In the genomic region with DNA sequence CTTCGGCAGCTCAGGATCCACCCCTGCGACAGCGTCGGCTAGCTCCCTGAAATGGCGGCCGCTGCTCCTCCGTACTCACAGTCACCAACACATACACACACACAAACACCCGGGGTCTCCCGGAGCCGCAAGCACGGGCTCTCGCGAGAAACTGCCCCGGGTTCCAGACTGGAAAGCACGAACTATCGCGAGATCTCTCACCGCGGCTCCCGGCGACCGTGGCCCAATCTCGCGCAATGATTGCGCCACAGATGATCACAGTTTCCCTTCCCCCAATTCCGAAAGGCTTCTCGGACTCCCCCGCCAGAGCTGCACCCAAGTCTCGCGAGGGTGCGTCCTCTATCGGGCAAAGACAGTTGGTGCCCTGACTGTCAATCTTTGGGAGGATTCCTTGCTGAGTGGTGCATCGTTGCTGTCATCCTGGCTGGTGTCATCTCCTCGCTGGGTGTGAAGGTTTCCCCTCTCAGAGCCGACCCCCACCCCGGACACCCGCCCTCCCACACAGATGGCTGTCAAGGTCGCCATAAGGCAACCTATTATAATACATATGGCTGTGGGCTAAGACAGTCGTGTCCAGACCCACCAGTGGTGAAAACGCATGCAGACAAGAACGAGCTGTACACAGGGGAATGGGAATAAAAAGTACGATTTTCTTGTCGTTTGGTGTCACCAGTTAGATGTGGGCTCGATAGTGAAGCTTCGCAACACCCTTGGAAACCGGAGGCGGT, we compare ENCODE assay signal across 8 mouse cellular contexts. TPM values are rescaled to one million over a fixed set of nuclear protein-coding genes. Genes with fewer than 3 reads are reported as not detected.
DNase-seq lines count a peak whose midpoint lies in the region; ATAC-seq and TF ChIP-seq lines count a peak whose summit lies in the region.

A gene (minus strand): TSS at position 145 of the 728 bp plus-strand sequence.

- H3K36me3 ChIP-seq in G1E (replicated peaks): peaks cover 31% of the 10 kb centered on the region
- peaks cover 8% of the 10 kb centered on the region for H3K36me3 ChIP-seq in forebrain, postnatal 0 days (ENCODE audit: insufficient read depth)
- H3K36me3 ChIP-seq in lung, embryonic 15.5 days: peaks cover 24% of the 10 kb centered on the region

- H3K4me2 ChIP-seq in forebrain, postnatal 0 days (ENCODE audit: low read depth): peak within 1 kb of the TSS; percentile 57
- peak within 1 kb of the TSS; percentile 71 for H3K4me2 ChIP-seq in lung, embryonic 15.5 days

- H3K27ac ChIP-seq in forebrain, postnatal 0 days (ENCODE audit: low read depth, low read length): peak within 1 kb of the TSS; percentile 100
- H3K27ac ChIP-seq in lung, embryonic 15.5 days: peak within 1 kb of the TSS; percentile 93

- TF ChIP-seq CTCF in G1E (IDR thresholded peaks at IDR 0.05; ENCODE audit: low read depth, low read length): no peak
- peak; percentile 71 for TF ChIP-seq CTCF in forebrain, postnatal 0 days (IDR thresholded peaks at IDR 0.05; ENCODE audit: low read depth)

- H3K9me3 ChIP-seq in G1E (replicated peaks): no peaks in the 10 kb centered on the region
- H3K9me3 ChIP-seq in forebrain, postnatal 0 days (ENCODE audit: low read length): no peaks in the 10 kb centered on the region
- no peaks in the 10 kb centered on the region for H3K9me3 ChIP-seq in lung, embryonic 15.5 days

- H3K9ac ChIP-seq in forebrain, postnatal 0 days: peak within 1 kb of the TSS; percentile 100
- H3K9ac ChIP-seq in lung, embryonic 15.5 days: peak within 1 kb of the TSS; percentile 100

- H3K4me1 ChIP-seq in G1E (ENCODE audit: insufficient read depth, low read depth, low read length): peaks cover 29% of the 10 kb centered on the region
- peaks cover 15% of the 10 kb centered on the region for H3K4me1 ChIP-seq in forebrain, postnatal 0 days (ENCODE audit: insufficient read depth)
- H3K4me1 ChIP-seq in lung, embryonic 15.5 days: peaks cover 23% of the 10 kb centered on the region

- WGBS in forebrain, postnatal 0 days: under 1% methylated on average over 47 of the region's 47 CpGs
- 0% methylated on average over 45 of the region's 47 CpGs for WGBS in lung, embryonic 15.5 days

- ATAC-seq in G1E (ENCODE audit: extremely low read depth, insufficient number of reproducible peaks, low FRiP score, poor library complexity, severe bottlenecking): peak; percentile 95
- ATAC-seq in forebrain, postnatal 0 days: peak; percentile 96
- peak; percentile 97 for ATAC-seq in lung, embryonic 15.5 days (ENCODE audit: borderline replicate concordance, extremely low read depth, low FRiP score, low TSS enrichment)

- no peaks in the 10 kb centered on the region for H3K27me3 ChIP-seq in G1E (ENCODE audit: insufficient read depth, low read length)
- no peaks in the 10 kb centered on the region for H3K27me3 ChIP-seq in forebrain, postnatal 0 days (ENCODE audit: insufficient read depth, low read length)
- no peaks in the 10 kb centered on the region for H3K27me3 ChIP-seq in lung, embryonic 15.5 days

- peak within 1 kb of the TSS; percentile 97 for H3K4me3 ChIP-seq in G1E (ENCODE audit: low read depth, low read length)
- H3K4me3 ChIP-seq in forebrain, postnatal 0 days (ENCODE audit: low read depth, low read length): peak within 1 kb of the TSS; percentile 99
- H3K4me3 ChIP-seq in lung, embryonic 15.5 days: peak within 1 kb of the TSS; percentile 96

- DNase-seq in G1E (ENCODE audit: low spot score): peak; percentile 87
- DNase-seq in cerebellum, adult 18-20 months: peak; percentile 99 to 100
- peak; percentile 100 for DNase-seq in forebrain, postnatal 0 days
- peak; percentile 100 for DNase-seq in heart, postnatal 4 days
- peak; percentile 100 for DNase-seq in layer of hippocampus, adult 8-10 months (ENCODE audit: low spot score in 2 of 2)
- DNase-seq in ovary, adult 18-20 months (ENCODE audit: low spot score): peak; percentile 99
- peak; percentile 100 for DNase-seq in thymus, postnatal 0 days (ENCODE audit: low spot score)

RNA-seq across cellular contexts. Expression of the gene that starts here (rescaled TPM):
- 781 and 795 TPM in 2 replicates for total RNA-seq in G1E (2014; fragmentation: Nextera tagmentation)
- total RNA-seq in G1E (2017): 710 and 759 TPM in 2 replicates
- polyA plus RNA-seq in G1E (2012): 282 and 295 TPM in 2 replicates
- total RNA-seq in forebrain, postnatal 0 days (2014; rRNA removed): 332 and 415 TPM in 2 replicates
- 412 and 413 TPM in 2 replicates for polyA plus RNA-seq in forebrain, postnatal 0 days (2015; fragmentation: Nextera tagmentation; extraction: Ambion mirVana)
- total RNA-seq in heart, postnatal 4 days (2021): 100 to 1,000 TPM; 264 to 286 TPM
- total RNA-seq in layer of hippocampus, adult 8-10 months (2022): 100 to 1,000 TPM; 305 to 360 (median 339) TPM
- 559 and 568 TPM in 2 replicates for polyA plus RNA-seq in lung, embryonic 15.5 days (2015; fragmentation: Nextera tagmentation; extraction: Ambion mirVana)
- 783 and 898 TPM in 2 replicates for polyA plus RNA-seq in thymus, postnatal 0 days (2015; fragmentation: Nextera tagmentation; extraction: Ambion mirVana)

Comparison
In these comparisons a context has a peak if more than half of its experiments do, and no peak if none do; other contexts are left out.
1. Peak in every context shown above with its lines: DNase-seq, ATAC-seq, H3K4me3 ChIP-seq and H3K27ac ChIP-seq.